Mouse (Mus musculus) liver, adult (tissue): Measurements from ENCODE around the gene Osbpl3.

Source experiments
- GATA4 ChIP-seq: IDR thresholded peaks from 2 replicates; pipeline ENCODE4 v1.6.1; 2014; ENCODE audit warnings: mild to moderate bottlenecking, low read length; ENCODE audit not compliant: insufficient replicate concordance

Gene Osbpl3

DNA sequence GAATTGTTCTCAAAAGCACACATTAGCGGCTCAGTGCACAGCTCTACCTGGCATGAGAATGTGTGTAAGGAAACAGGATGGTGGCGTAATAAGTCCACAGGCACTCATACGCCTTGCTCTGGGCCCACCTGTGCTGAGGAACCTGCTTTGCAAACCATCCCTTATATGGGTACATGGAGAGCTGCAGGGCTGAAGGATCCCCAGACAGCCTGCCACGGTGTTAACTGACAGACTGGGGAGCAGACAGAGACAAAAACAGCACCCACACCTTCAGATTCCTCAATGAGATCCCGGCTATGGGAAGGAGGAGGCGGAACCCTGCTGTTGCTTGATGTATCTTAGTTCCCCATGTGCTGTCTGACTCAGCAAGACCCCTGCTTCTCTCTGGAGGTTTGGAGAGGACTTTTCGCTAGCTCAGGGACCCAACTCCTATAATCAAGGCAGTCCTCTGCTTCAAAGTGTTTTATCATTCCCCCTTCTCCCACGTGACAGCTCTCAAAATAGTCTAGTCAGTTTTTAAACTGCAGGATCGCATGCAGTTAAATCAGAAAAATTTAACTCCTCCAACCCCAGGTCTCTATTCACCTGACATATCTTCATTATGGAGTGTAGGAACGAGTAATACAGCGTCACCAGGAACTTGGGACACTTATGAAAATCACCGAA is 141.5 kb downstream of the Osbpl3 start:
- TF ChIP-seq GATA4, result no peak

DNA sequence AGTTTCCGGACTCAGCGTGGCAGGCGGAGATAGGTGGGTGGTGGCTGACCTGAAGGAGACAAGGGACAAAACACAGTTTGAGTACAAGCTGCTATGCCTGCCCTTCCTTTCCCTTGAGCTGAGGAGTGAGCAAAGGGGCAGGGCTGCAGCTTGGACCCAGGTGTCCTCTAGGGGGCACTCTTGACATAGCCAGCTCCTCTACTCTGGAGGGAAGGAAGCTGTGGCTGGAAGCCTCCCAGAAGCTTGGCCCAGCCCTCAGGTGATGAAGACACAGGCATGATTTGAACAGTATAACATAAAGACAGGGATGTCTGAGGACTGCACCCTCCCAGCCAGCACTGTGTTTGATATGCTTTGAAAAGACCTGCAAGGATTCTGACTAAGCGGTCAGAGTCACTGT is 143.4 kb downstream of the Osbpl3 start:
- no peak for TF ChIP-seq GATA4

DNA sequence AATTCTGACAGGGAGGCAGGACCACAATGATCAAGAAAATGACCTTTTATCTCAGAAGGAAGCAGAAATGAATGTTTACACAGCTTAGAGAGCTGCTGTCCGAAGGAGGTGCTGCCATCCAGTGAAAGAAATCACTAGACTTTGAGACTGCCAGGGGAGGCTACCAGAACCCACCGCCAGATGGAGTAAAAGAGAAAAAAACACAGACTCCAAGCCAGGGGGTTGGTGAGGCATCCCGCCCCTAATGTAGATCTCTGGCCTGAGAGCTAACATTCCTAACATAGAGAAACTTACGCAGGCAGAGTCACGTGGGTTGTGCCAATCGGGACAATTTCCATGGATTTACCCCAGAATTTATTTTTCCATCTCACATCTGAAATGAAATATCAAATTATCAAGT is 147.0 kb downstream of the Osbpl3 start:
- no peak for TF ChIP-seq GATA4

DNA sequence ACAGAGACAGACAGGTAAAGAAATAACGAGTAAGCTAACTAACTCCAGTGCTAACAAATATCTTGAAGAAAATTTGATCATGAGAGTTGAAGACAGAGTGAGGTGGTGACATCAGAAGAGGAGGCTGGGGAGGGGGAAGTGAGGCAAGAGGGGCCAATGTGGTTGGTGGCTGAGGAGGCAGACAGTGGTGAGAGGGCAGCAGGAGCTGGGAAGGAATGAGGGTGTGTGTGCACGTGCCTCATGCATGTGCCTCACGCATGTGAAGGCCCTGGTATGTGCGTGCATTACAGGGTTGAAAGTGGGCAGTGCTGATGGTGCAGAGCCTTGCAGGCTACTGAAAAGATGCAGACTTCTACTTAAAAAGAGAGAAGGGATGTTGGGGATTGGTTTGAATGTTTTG is 149.4 kb downstream of the Osbpl3 start:
- no peak for TF ChIP-seq GATA4

DNA sequence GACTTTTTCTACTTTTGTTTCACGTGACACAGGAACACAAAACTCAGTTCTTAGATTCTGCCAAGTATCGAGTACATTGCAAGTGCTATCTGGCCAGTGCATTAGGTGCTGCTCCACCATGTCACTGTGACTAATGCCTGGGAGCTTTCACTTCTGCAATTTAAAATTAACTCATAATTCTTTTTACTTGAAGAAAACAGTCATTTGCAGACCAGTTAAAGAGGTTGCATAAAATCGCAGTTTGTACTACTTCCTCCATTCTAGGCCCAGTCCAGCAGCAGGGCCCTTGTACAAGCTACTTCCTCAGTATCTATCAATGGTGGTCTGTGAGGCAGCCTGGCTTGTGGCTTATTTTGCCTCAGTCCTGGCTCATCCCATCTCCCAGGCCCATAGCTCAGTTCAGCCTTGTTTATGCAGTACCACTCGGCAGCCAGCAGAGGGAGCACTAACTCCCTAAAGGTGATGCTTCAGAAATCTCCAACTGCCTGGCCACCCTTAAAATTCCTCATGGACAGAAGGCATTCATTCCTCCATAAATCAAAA is 151.0 kb downstream of the Osbpl3 start:
- no peak for TF ChIP-seq GATA4

DNA sequence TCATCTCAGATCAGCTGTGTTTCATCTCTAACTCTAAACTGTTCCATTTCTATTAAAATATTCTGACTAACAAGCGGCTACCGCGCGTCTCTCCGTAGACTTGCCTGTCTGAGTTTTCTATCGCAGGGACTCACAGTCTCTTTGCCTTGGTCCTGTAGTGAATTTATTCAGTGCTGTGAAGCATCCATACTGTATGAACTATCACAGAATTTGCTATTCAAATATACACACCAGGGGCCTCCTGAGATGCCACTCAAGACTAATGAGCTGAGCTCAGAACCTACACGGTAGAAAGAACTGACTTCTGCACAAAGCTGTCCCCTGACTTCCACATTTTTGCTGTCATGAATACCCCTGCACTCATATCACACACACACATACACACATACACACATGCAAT is 154.9 kb downstream of the Osbpl3 start:
- no peak for TF ChIP-seq GATA4

DNA sequence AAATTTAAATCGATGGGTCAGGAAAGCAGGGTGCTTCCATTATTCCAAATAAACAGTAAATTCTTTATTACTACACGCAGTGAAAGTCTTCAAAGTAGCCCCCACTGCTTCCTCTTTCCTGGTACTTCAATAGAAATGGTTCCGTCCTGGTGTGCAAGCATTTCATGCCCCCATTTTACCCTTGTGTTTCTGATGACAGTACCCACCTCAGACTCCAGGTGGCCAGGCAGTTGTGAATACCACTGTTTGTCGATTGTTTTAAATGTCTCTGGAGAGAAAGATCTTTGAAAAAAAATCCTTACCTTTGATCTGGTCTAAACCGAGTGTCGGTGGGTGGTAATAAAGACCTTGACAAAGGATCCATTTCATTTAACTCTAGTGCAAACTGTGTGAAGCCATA is 155.4 kb downstream of the Osbpl3 start:
- TF ChIP-seq GATA4, result no peak

DNA sequence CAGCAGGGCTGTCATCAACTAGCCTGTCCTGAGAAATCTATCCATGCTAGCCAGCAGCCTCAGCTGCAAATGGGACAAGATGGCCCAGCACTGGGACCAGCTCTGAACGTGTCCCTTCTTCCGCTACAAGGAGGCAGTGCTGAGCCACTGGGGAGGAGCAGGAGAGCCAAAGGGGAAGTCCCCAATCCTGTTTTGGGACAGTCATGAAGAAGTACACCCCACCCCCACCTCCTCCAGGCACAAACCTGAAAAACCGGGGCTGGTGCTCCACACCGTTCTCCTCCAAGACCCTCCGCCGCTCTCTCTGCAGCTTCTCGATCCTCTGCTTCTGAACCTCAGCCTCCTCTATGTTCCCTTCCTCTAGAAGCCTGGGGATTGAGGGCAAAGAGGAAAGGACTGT is 156.9 kb downstream of the Osbpl3 start:
- no peak for TF ChIP-seq GATA4

DNA sequence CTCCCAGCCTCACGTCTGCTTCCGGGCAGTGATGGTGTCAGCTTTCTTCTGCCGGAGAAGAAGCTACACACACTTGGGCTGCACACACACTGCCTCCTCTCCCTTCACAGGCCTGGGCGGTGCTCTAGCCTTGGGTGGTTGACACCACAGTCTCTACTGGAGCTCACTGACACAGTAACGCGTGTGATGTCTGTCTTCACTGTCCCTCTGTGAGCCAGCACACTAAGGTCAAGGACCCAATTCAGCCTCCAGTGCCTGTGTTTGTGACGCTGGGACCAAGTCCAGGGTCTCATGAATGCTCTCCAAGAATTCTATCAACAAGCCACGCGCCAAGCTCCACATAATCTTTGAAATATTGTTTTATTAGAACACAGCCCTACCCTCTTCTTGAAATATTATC is 158.3 kb downstream of the Osbpl3 start:
- no peak for TF ChIP-seq GATA4

DNA sequence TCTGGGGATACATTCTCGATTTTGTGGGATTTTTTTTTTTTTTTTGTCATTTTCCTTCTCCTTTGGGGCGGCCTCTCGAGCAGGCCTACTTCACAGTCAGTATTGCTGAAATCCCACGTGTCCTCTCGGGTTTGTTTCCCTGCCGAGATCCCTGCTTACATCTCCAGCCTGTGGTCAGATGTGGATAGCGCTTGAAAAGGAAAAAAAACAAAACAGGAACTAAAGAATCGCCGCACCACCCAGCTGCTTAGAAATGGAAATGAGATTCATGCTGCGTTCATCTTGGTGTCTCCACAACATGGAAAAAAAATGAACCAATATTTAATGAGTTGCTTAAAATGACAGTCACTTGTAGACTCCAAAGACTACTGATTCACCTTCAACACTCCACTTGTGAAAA is 160.9 kb downstream of the Osbpl3 start:
- TF ChIP-seq GATA4, result no peak

DNA sequence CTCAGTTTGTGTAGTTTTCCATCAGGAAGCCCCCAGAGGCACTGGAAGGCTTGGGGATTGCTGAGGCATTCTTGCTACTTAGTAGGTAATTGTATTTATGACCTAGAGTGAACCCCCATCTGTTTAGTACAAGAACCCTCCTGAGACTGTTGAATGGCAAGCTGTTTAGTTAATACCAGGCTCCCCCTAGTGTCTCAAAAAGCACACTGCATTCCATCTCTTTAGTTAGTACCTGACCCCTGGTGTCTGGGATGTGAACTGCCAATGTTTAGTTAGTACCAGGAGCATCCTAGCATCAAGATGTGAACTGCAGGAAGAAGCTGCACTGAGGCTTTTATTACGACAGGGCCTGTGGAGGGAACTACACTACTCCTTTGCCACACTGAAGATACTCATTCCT is 161.9 kb downstream of the Osbpl3 start:
- TF ChIP-seq GATA4, result no peak

DNA sequence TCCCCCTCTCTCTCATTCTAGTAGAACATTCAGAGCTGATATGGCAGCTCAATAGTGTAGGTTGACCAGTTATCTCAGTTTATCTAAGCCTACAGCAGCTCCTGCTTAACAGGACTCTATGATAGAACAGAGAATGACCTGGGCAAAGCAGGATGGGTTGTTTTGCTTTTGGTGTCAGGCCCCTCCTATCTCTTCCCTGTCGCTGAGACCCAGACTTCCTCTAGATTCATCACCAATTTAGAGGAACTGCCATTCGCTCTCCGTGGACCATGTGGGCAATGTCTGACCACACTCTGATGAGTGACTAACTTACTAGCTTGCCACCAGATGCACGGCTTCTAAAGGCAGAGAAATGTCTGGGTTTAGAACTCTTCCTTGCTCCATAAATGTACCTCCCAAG is 164.4 kb downstream of the Osbpl3 start:
- no peak for TF ChIP-seq GATA4

DNA sequence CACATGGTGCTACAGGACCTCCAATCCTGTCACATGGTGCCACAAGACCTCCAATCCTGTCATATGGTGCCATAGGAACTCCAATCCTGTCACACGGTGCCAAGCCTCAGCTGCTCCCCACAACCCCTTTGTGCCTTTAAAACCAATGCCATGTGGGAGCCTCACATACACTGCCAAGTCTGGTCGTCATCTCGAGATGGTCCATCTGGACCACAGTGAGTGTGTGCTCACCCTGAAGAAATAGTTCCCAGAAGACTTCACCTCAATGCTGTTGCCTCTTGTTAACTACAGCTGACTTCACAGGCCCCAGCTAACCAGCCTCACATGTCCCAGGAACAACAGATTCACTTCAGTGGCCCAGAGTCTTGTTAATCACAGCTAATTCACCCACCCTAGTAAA is 169.1 kb downstream of the Osbpl3 start:
- TF ChIP-seq GATA4, result no peak

DNA sequence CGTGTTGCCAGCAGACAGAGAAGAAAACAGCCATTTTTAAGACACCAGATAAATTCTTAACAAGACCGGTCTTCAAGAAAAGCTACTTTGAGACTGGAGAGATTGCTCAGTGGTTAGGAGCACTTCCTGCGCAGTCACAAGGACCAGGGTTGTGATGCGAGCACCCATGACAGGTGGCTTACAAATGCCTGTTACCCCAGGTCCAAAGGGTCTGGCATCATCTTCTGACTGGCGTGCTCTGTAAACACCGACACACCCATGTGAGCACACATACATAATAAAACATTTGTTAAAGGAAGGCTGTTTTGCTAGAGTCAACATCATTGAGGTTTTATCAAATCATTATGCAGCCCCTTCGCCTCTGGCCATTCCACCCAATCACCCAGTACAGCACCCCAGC is 176.4 kb downstream of the Osbpl3 start:
- no peak for TF ChIP-seq GATA4

DNA sequence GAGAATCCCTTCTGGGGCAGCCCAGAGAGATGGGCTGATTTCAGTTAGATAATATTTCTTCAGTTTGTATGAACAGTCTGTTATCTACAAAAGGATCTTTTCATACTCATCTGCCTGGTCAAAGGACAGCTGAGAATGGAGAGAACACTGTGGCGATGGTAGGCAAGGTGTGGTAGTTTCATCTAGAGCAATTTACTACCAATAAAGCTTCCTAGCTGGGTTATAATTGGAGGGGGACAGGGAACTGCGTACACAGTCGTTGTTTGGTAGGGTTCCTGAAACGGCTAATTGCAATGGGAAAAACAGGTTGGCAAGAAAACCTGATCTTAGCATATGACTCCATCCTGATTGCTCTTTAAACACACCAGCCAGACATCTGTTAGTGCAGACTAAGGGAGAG is 182.1 kb downstream of the Osbpl3 start:
- TF ChIP-seq GATA4, result no peak

DNA sequence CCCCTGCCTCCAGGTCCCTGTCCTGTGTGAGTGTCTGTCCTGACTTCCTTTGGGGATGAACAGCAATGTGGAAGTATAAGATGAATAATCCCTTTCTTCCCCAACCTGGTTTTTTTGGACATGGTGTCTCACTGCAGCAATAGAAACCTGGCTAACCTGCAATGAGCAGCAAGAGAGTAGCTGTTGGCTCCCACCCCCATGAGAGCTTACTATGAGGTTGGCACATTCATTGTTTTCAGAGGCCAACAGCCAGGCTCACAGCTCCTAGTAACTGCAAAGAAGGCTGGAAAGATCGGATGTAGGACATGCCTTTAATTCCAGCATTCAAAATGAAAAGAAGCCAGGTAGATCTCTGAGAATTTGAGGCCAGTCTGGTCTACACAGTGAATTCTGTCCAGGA is 182.6 kb downstream of the Osbpl3 start:
- no peak for TF ChIP-seq GATA4

DNA sequence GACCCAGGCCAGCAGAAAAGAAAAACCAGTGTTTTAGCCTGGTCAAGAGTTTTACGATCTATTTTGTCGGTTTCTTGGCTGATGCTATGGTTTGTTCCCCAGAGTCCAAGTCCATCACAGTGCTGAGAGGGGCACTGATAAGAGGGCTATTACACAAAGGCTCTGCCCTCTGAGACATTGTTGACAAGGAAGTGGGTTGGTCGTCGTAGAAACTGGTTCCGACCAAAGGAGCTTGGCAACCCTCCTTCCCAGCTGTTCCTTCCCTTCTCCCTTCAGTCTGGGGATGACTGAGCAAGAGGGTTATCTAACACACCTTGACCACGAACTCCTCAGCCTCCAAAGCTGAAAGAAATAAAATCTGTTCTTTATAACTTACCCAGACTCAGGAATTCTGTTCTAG is 192.3 kb downstream of the Osbpl3 start, which contains the start of gene Gsdme:
Gsdme (minus strand) TSS at position 193 of the 400 bp plus-strand sequence.
- no peak for TF ChIP-seq GATA4
